In genomic region chr9:54698318-54699086, GRCm38 (mm10) we compare ENCODE assay signal across 8 mouse cellular contexts. TPM values are rescaled to one million over a fixed set of nuclear protein-coding genes. Genes with fewer than 3 reads are reported as not detected.
DNase-seq lines count a peak whose midpoint lies in the region; ATAC-seq and TF ChIP-seq lines count a peak whose summit lies in the region.

Gene Dnaja4, plus strand, starts transcription at chr9:54698873.

- H3K36me3 ChIP-seq in forebrain, embryonic 15.5 days = no peaks in the 10 kb centered on the region
- H3K36me3 ChIP-seq in hindbrain, embryonic 12.5 days = no peaks in the 10 kb centered on the region
- H3K36me3 ChIP-seq in liver, embryonic 14.5 days (replicated peaks; ENCODE audit: control insufficient read depth, insufficient read depth, low read depth) = no peaks in the 10 kb centered on the region
- no peaks in the 10 kb centered on the region for H3K36me3 ChIP-seq in stomach, embryonic 15.5 days

- H3K27me3 ChIP-seq in forebrain, embryonic 15.5 days = peaks cover 3% of the 10 kb centered on the region; the same call in 1 of the 2 replicates
- H3K27me3 ChIP-seq in hindbrain, embryonic 12.5 days = peaks cover 38% of the 10 kb centered on the region
- H3K27me3 ChIP-seq in liver, embryonic 14.5 days (ENCODE audit: control insufficient read depth, insufficient read depth, low read length) = peaks cover 14% of the 10 kb centered on the region
- H3K27me3 ChIP-seq in stomach, embryonic 15.5 days (replicated peaks) = no peaks in the 10 kb centered on the region; the same call in 1 of the 2 replicates

- no peak; the same call in 1 of the 2 replicates for ATAC-seq in forebrain, embryonic 15.5 days (replicated peaks)
- ATAC-seq in hindbrain, embryonic 12.5 days (ENCODE audit: low FRiP score) = no peak; the same call in 1 of the 2 replicates
- peak; percentile 88 for ATAC-seq in liver, embryonic 14.5 days (ENCODE audit: insufficient read depth)
- ATAC-seq in stomach, embryonic 15.5 days (ENCODE audit: insufficient read depth, low FRiP score, low read depth) = peak; percentile 85

- H3K4me2 ChIP-seq in forebrain, embryonic 15.5 days (replicated peaks) = peak within 1 kb of the TSS; percentile 88
- peak within 1 kb of the TSS; percentile 91 for H3K4me2 ChIP-seq in hindbrain, embryonic 12.5 days (replicated peaks)
- peak within 1 kb of the TSS; percentile 64 for H3K4me2 ChIP-seq in liver, embryonic 14.5 days (ENCODE audit: low read depth)
- H3K4me2 ChIP-seq in stomach, embryonic 15.5 days = peak within 1 kb of the TSS; percentile 93

- peak within 1 kb of the TSS; percentile 77 for H3K4me3 ChIP-seq in forebrain, embryonic 15.5 days
- peak within 1 kb of the TSS; percentile 63 for H3K4me3 ChIP-seq in hindbrain, embryonic 12.5 days
- H3K4me3 ChIP-seq in liver, embryonic 14.5 days (ENCODE audit: insufficient read depth in 1 of 2, low read depth in 2 of 2, low read length in 2 of 2) = peak within 1 kb of the TSS; percentile 73 to 97
- H3K4me3 ChIP-seq in stomach, embryonic 15.5 days (replicated peaks) = peak within 1 kb of the TSS; percentile 71

- 0 out of 2 replicates have a peak within 1 kb of the TSS, but pooled peaks have one; percentile 20 for H3K27ac ChIP-seq in forebrain, embryonic 15.5 days (replicated peaks)
- H3K27ac ChIP-seq in hindbrain, embryonic 12.5 days = no peak within 1 kb of the TSS
- peak within 1 kb of the TSS; percentile 96 for H3K27ac ChIP-seq in liver, embryonic 14.5 days
- no peak within 1 kb of the TSS for H3K27ac ChIP-seq in stomach, embryonic 15.5 days

- DNase-seq in cerebellum, adult 9-10 months = peak; percentile 36
- no peak for DNase-seq in cerebellum, adult 8-10 months
- DNase-seq in MEL-GATA-1-ER (ENCODE audit: extremely low read depth, low read depth) = peak; percentile 90
- peak; percentile 81 to 86 (median 83) for DNase-seq in liver, embryonic 14.5 days (ENCODE audit: low read depth in 3 of 3, low spot score in 3 of 3)
- no peak for DNase-seq in ovary, postnatal 14 days (ENCODE audit: low spot score)

- H3K9me3 ChIP-seq in forebrain, embryonic 15.5 days = no peaks in the 10 kb centered on the region
- no peaks in the 10 kb centered on the region for H3K9me3 ChIP-seq in hindbrain, embryonic 12.5 days (replicated peaks)
- no peaks in the 10 kb centered on the region for H3K9me3 ChIP-seq in liver, embryonic 14.5 days (ENCODE audit: control insufficient read depth, low read length)
- no peaks in the 10 kb centered on the region for H3K9me3 ChIP-seq in stomach, embryonic 15.5 days

- TF ChIP-seq EP300 in liver, embryonic 14.5 days (IDR thresholded peaks at IDR 0.05; ENCODE audit: low read depth) = peak; percentile 86

- WGBS in forebrain, embryonic 15.5 days = 70% methylated on average over 17 of the region's 17 CpGs
- WGBS in hindbrain, embryonic 12.5 days = 70% methylated on average over 17 of the region's 17 CpGs
- WGBS in liver, embryonic 14.5 days (ENCODE audit: insufficient replicate concordance) = 24% methylated on average over 17 of the region's 17 CpGs
- WGBS in stomach, embryonic 15.5 days = 57% methylated on average over 17 of the region's 17 CpGs

- no peak for TF ChIP-seq CTCF in liver, embryonic 14.5 days (IDR thresholded peaks at IDR 0.05; ENCODE audit: low read depth)

- peak within 1 kb of the TSS; percentile 70 for H3K9ac ChIP-seq in forebrain, embryonic 15.5 days (replicated peaks)
- peak within 1 kb of the TSS; percentile 75 for H3K9ac ChIP-seq in hindbrain, embryonic 12.5 days
- peak within 1 kb of the TSS; percentile 99 for H3K9ac ChIP-seq in liver, embryonic 14.5 days (replicated peaks)
- peak within 1 kb of the TSS; percentile 67 for H3K9ac ChIP-seq in stomach, embryonic 15.5 days

- peaks cover 12% of the 10 kb centered on the region for H3K4me1 ChIP-seq in forebrain, embryonic 15.5 days
- peaks cover 13% of the 10 kb centered on the region for H3K4me1 ChIP-seq in hindbrain, embryonic 12.5 days
- peaks cover 48% of the 10 kb centered on the region in 2 experiments for H3K4me1 ChIP-seq in liver, embryonic 14.5 days (replicated peaks; ENCODE audit: control insufficient read depth in 2 of 2, insufficient read depth in 2 of 2, low read length in 1 of 2)
- peaks cover 13% of the 10 kb centered on the region; the same call in 1 of the 2 replicates for H3K4me1 ChIP-seq in stomach, embryonic 15.5 days

RNA-seq across cellular contexts. Expression of gene Dnaja4, which starts in this region (rescaled TPM):
- polyA plus RNA-seq in forebrain, embryonic 15.5 days (2015; fragmentation: Nextera tagmentation; extraction: Ambion mirVana) = 5.0 and 6.5 TPM in 2 replicates
- 7.1 and 7.5 TPM in 2 replicates for polyA plus RNA-seq in hindbrain, embryonic 12.5 days (2016; fragmentation: Nextera tagmentation; extraction: Ambion mirVana)
- polyA plus RNA-seq in liver, embryonic 14.5 days (2012; rRNA removed) = 11.9 and 16.4 TPM in 2 replicates
- 20.1 and 20.3 TPM in 2 replicates for polyA plus RNA-seq in liver, embryonic 14.5 days (2014; fragmentation: Nextera tagmentation; extraction: Ambion mirVana)
- 5.8 and 7.3 TPM in 2 replicates for polyA plus RNA-seq in stomach, embryonic 15.5 days (2015; fragmentation: Nextera tagmentation; extraction: Ambion mirVana)

Comparison
In these comparisons a context has a peak if more than half of its experiments do, and no peak if none do; other contexts are left out.
1. DNase-seq: peak in cerebellum, adult 9-10 months (single experiment), MEL-GATA-1-ER (single experiment) and liver, embryonic 14.5 days (3 of 3); none in cerebellum, adult 8-10 months (single experiment) and ovary, postnatal 14 days (single experiment).
2. ATAC-seq: peak in liver, embryonic 14.5 days (single experiment) and stomach, embryonic 15.5 days (single experiment); none in forebrain, embryonic 15.5 days (single experiment) and hindbrain, embryonic 12.5 days (single experiment).
3. H3K27ac ChIP-seq: peak in forebrain, embryonic 15.5 days (single experiment) and liver, embryonic 14.5 days (single experiment); none in hindbrain, embryonic 12.5 days (single experiment) and stomach, embryonic 15.5 days (single experiment).
4. Peak in every context shown above with its lines, with median percentiles within 50 percentile points of each other: H3K4me2 ChIP-seq, H3K4me3 ChIP-seq and H3K9ac ChIP-seq.